Mouse (Mus musculus): ENCODE measurements around the gene OR5BS1P. TPM values are rescaled to one million over a fixed set of nuclear protein-coding genes. Genes with fewer than 3 reads are reported as not detected.
"Not testable (repeated sequence)": the region's sequence is repeated elsewhere in the genome, so short reads cannot be mapped to it uniquely, and the experiment has no call there.

OR5BS1P gene
- not detected in 2 replicates for polyA plus RNA-seq (2015; fragmentation: Nextera tagmentation; extraction: Ambion mirVana)

DNA sequence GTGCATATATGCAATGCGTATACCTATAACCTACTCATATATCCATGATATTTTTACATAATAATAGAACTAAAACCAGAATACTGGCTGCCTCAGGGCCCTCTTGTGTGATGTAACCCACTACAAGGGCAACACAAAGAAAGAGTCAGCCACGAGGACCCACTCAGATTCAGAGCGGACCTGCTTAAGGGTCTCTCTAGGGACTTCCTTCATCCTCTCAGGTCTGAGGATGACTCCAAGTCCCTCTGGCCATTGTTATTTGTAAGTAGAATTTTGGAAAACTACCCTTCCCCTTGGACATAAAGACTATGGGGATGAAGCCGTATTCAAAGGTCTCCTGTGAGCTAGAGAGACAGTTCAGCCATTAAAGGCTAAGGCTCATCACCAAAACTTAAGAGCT lies at the start of gene OR5BS1P:
TSS of gene OR5BS1P (plus strand) at position 301 of the 400 bp plus-strand sequence.
- Histone ChIP-seq H3K9ac (no peak within 1 kb of the TSS), H3K27me3 (no peaks in the 10 kb centered on the region), H3K36me3 (ENCODE audit: poor library complexity, severe bottlenecking) (no peaks in the 10 kb centered on the region), H3K4me2 (no peak within 1 kb of the TSS), H3K9me3 (replicated peaks) (no peaks in the 10 kb centered on the region), H3K27ac (no peak within 1 kb of the TSS), H3K4me1 (no peaks in the 10 kb centered on the region), H3K4me3 (no peak within 1 kb of the TSS)
- no peak for ATAC-seq
- WGBS = 88% methylated on average over 4 of the region's 4 CpGs

DNA sequence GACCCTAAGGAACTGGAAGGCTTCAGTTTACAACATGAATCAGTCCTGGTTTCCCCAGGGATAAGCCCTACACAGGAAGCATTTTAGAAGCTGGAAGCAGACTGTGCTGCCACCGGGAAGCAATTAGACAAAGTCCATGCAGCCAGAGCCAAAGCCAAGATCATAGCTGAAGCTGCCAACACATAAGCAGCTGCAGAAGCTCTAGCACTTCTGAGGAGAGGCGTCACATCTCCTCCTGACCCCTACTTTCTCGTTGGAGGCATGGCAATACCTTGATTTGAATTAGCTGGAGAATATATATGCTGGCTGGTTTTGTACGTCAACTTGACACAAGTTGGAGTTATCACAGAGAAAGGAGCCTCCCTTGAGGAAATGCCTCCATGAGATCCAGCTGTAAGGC lies 48.8 kb upstream of the OR5BS1P start:
- Histone ChIP-seq H3K27me3 (no peaks in the 10 kb centered on the region), H3K4me1 (peaks cover 4% of the 10 kb centered on the region; the same call in 1 of the 2 replicates), H3K4me2 (no peak overlapping the region), H3K27ac (no peak overlapping the region), H3K36me3 (ENCODE audit: poor library complexity, severe bottlenecking) (no peaks in the 10 kb centered on the region), H3K4me3 (no peak overlapping the region), H3K9ac (no peak overlapping the region), H3K9me3 (replicated peaks) (no peaks in the 10 kb centered on the region)
- ATAC-seq = no peak
- 76% methylated on average over 4 of the region's 4 CpGs for WGBS

GRCm38 (mm10) chr15:98424326-98424725 lies 45.4 kb upstream of the OR5BS1P start:
- Histone ChIP-seq H3K27me3 (no peaks in the 10 kb centered on the region), H3K4me3 (no peak overlapping the region), H3K4me1 (peaks cover 4% of the 10 kb centered on the region; the same call in 1 of the 2 replicates), H3K4me2 (no peak overlapping the region), H3K9ac (no peak overlapping the region), H3K9me3 (replicated peaks) (no peaks in the 10 kb centered on the region), H3K36me3 (ENCODE audit: poor library complexity, severe bottlenecking) (no peaks in the 10 kb centered on the region), H3K27ac (no peak overlapping the region)
- WGBS = 70% methylated on average over 14 of the region's 14 CpGs
- ATAC-seq = no peak

- Histone ChIP-seq H3K4me2 (no peak overlapping the region), H3K9ac (no peak overlapping the region), H3K36me3 (ENCODE audit: poor library complexity, severe bottlenecking) (no peaks in the 10 kb centered on the region), H3K9me3 (replicated peaks) (no peaks in the 10 kb centered on the region), H3K27me3 (no peaks in the 10 kb centered on the region), H3K27ac (no peak overlapping the region), H3K4me3 (no peak overlapping the region), H3K4me1 (peaks cover 4% of the 10 kb centered on the region; the same call in 1 of the 2 replicates)
- no peak for ATAC-seq
- WGBS = 68% methylated on average over 6 of the region's 6 CpGs
These were observed 44.9 kb upstream of the OR5BS1P start for GRCm38 (mm10) chr15:98424753-98425152.

- WGBS = 89% methylated on average over 7 of the region's 7 CpGs
- Histone ChIP-seq H3K4me3 (no peak overlapping the region), H3K4me1 (peaks cover 4% of the 10 kb centered on the region; the same call in 1 of the 2 replicates), H3K36me3 (ENCODE audit: poor library complexity, severe bottlenecking) (no peaks in the 10 kb centered on the region), H3K9ac (no peak overlapping the region), H3K4me2 (no peak overlapping the region), H3K27ac (no peak overlapping the region), H3K27me3 (no peaks in the 10 kb centered on the region), H3K9me3 (replicated peaks) (no peaks in the 10 kb centered on the region)
- ATAC-seq = no peak
These were observed 44.5 kb upstream of the OR5BS1P start for GRCm38 (mm10) chr15:98425188-98425587.

DNA sequence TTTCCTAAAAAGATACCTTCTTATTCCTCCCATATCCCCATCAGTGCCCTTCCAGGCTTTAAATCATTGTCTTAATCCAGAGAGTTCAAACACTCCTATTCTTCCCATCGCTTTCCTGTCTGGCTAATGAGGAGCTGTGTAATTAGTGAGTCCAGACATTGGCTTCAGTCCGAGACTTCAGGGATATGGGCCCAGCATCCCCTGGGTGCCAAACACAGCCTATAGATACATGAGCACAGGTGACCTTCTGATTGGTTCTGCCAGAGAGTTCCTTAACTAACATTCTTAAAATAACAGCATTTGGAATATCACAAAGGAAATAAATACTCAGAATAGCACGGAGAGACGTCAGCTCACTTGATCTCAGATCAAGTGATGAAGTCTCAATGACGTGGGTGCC lies 38.8 kb upstream of the OR5BS1P start, which contains the start of gene Olfr282:
TSS of gene Olfr282 (plus strand) at position 301 of the 400 bp plus-strand sequence.
- H3K4me1 ChIP-seq; H3K4me3 ChIP-seq; H3K27me3 ChIP-seq; H3K4me2 ChIP-seq; H3K9me3 ChIP-seq (replicated peaks); ATAC-seq; H3K27ac ChIP-seq; H3K36me3 ChIP-seq (ENCODE audit: poor library complexity, severe bottlenecking); H3K9ac ChIP-seq: not testable (repeated sequence)
- 63% methylated on average over 5 of the region's 5 CpGs for WGBS

- no peak overlapping the region for H3K4me3 ChIP-seq
- H3K27ac ChIP-seq = no peak overlapping the region
- ATAC-seq = no peak
- H3K9ac ChIP-seq = no peak overlapping the region
- H3K4me1 ChIP-seq = no peaks in the 10 kb centered on the region
- no peak overlapping the region for H3K4me2 ChIP-seq
- 82% methylated on average over 3 of the region's 3 CpGs for WGBS
- H3K36me3 ChIP-seq (ENCODE audit: poor library complexity, severe bottlenecking) = no peaks in the 10 kb centered on the region
- no peaks in the 10 kb centered on the region for H3K27me3 ChIP-seq
- H3K9me3 ChIP-seq (replicated peaks) = no peaks in the 10 kb centered on the region
These were observed 25.1 kb upstream of the OR5BS1P start for GRCm38 (mm10) chr15:98444561-98444960.

GRCm38 (mm10) chr15:98448521-98448920 lies 21.2 kb upstream of the OR5BS1P start:
- Histone ChIP-seq H3K9me3 (replicated peaks) (no peaks in the 10 kb centered on the region), H3K4me2 (no peak overlapping the region), H3K27me3 (no peaks in the 10 kb centered on the region), H3K9ac (no peak overlapping the region), H3K27ac (no peak overlapping the region), H3K4me3 (no peak overlapping the region), H3K4me1 (no peaks in the 10 kb centered on the region), H3K36me3 (ENCODE audit: poor library complexity, severe bottlenecking) (no peaks in the 10 kb centered on the region)
- no peak for ATAC-seq
- 55% methylated on average over 4 of the region's 4 CpGs for WGBS

DNA sequence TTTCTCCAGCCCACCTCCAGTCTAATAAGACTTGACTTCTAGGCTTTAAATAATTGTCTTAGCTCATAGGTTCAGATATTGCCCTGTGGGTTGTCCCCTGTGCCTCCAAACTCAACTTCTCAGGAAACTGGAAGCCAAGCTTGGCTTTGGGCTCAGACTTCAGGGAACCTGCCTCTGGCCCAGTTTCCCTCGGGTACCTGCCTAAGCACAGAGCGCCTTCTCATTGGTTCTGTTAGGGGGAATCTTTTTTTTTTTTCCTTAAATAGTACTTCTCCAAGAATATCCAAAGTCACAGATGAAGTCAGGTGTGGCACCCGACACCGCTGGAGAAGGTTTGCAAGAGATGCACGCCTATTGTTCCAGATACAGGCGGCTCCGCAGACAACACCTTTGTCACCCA lies 17.4 kb upstream of the OR5BS1P start, which contains the start of gene Olfr281:
TSS of gene Olfr281 (plus strand) at position 301 of the 400 bp plus-strand sequence.
- H3K9ac ChIP-seq = no peak within 1 kb of the TSS
- no peak within 1 kb of the TSS for H3K4me2 ChIP-seq
- no peaks in the 10 kb centered on the region for H3K4me1 ChIP-seq
- no peak within 1 kb of the TSS for H3K4me3 ChIP-seq
- no peak for ATAC-seq
- H3K36me3 ChIP-seq (ENCODE audit: poor library complexity, severe bottlenecking) = no peaks in the 10 kb centered on the region
- H3K27me3 ChIP-seq = no peaks in the 10 kb centered on the region
- H3K27ac ChIP-seq = no peak within 1 kb of the TSS
- 94% methylated on average over 7 of the region's 7 CpGs for WGBS
- no peaks in the 10 kb centered on the region for H3K9me3 ChIP-seq (replicated peaks)

DNA sequence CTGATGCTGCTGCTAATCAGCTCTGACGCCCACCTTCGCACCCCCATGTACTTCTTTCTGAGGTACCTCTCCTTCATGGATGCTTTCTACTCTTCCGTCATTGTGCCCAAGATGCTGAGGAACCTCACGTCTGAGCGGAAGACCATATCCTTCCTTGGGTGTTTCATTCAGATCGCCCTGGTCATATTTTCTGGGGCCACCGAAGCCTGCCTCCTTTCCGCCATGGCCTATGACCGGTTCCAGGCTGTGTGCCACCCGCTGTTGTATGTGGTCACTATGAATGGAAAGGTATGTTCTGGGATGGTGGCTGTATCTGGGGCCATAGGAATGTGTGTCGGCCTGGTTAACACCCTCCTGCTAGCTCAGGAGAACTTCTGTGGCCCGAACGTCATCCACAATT lies 1.8 kb downstream of the OR5BS1P start:
- H3K4me3 ChIP-seq = no peak overlapping the region
- H3K4me2 ChIP-seq = no peak overlapping the region
- no peaks in the 10 kb centered on the region for H3K9me3 ChIP-seq (replicated peaks)
- H3K27me3 ChIP-seq = no peaks in the 10 kb centered on the region
- H3K27ac ChIP-seq = no peak overlapping the region
- no peak overlapping the region for H3K9ac ChIP-seq
- no peaks in the 10 kb centered on the region; the same call in 1 of the 2 replicates for H3K4me1 ChIP-seq
- no peaks in the 10 kb centered on the region for H3K36me3 ChIP-seq (ENCODE audit: poor library complexity, severe bottlenecking)
- ATAC-seq = no peak
- 94% methylated on average over 13 of the region's 13 CpGs for WGBS

DNA sequence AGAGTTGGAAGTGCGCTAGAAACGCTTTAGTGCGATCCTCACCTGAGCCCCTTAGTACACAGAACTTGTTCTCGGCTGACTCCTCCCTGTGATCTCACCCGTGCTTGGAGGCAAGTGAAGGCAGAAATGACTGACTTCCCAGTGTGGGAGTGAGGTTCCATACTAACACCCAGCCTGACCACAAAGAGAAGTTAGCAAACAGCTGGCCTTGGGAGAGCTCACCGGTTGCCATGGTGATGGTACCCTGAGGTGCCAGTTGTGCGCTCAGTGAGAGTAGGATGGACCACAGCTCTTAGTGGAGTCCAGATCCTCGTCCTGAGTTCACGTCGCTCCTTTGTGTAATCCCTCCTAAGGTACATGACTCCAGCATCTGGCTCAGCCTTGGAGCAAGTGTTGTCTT lies 5.3 kb downstream of the OR5BS1P start:
- no peak for ATAC-seq
- H3K27ac ChIP-seq = no peak overlapping the region
- H3K4me1 ChIP-seq = no peaks in the 10 kb centered on the region; the same call in 1 of the 2 replicates
- WGBS = 78% methylated on average over 10 of the region's 10 CpGs
- H3K9me3 ChIP-seq (replicated peaks) = no peaks in the 10 kb centered on the region
- no peaks in the 10 kb centered on the region for H3K27me3 ChIP-seq
- no peak overlapping the region for H3K4me3 ChIP-seq
- no peaks in the 10 kb centered on the region for H3K36me3 ChIP-seq (ENCODE audit: poor library complexity, severe bottlenecking)
- no peak overlapping the region for H3K9ac ChIP-seq
- no peak overlapping the region for H3K4me2 ChIP-seq

DNA sequence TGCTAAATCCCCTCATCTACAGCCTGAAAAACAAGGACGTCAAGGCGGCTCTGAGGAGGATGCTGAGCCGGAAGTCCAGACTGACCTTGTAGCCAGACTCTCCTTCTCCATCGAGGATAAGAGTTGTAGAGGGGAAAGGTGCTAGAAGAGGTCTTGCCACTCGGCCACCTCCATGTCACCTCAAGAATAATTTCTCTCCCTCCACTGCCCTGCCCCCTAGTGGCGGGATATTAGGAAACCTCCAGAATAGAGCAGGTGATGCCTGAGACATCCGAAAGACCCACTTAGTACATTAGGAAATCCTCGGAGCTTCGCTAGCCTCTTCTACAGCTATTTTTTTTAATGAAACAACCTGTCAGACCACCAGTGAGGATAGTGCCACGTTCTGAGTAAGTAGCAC lies 5.7 kb downstream of the OR5BS1P start:
- Histone ChIP-seq H3K36me3 (ENCODE audit: poor library complexity, severe bottlenecking) (no peaks in the 10 kb centered on the region), H3K4me2 (no peak overlapping the region), H3K4me1 (no peaks in the 10 kb centered on the region; the same call in 1 of the 2 replicates), H3K9me3 (replicated peaks) (no peaks in the 10 kb centered on the region), H3K27ac (no peak overlapping the region), H3K27me3 (no peaks in the 10 kb centered on the region), H3K4me3 (no peak overlapping the region), H3K9ac (no peak overlapping the region)
- no peak for ATAC-seq
- WGBS = 58% methylated on average over 10 of the region's 10 CpGs

DNA sequence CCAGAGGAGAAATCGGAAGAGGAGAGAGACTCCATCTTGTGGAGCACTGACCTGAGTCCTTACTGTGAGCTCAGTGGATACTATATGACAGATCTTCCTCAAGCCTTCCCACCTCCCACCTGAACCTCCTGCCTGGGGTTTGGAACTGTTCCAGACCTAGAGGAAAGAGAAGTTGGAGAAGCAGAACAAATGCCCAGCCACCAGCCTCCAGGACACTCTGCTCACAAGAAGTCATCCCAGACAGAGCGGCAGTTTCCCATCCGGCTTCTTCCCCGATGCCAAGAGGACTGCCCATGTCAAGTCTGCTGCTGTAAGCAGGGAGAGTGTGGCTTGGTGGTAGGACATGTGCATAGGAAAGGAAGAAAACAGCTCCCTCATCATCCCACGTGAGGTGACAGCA lies 6.6 kb downstream of the OR5BS1P start:
- Histone ChIP-seq H3K4me2 (no peak overlapping the region), H3K27me3 (no peaks in the 10 kb centered on the region)
- 78% methylated on average over 5 of the region's 5 CpGs for WGBS

More for the DNA sequence above, 6.6 kb downstream of the OR5BS1P start:
- Histone ChIP-seq H3K4me3 (no peak overlapping the region), H3K4me1 (no peaks in the 10 kb centered on the region; the same call in 1 of the 2 replicates), H3K36me3 (ENCODE audit: poor library complexity, severe bottlenecking) (no peaks in the 10 kb centered on the region), H3K9me3 (replicated peaks) (no peaks in the 10 kb centered on the region), H3K9ac (no peak overlapping the region), H3K27ac (no peak overlapping the region)
- no peak for ATAC-seq
